8 mouse cellular contexts compared by ENCODE assay signal in genomic region chr1:62704889-62705516, GRCm38 (mm10). TPM values are rescaled to one million over a fixed set of nuclear protein-coding genes. Genes with fewer than 3 reads are reported as not detected.
DNase-seq lines count a peak whose midpoint lies in the region; ATAC-seq and TF ChIP-seq lines count a peak whose summit lies in the region.

No protein-coding gene starts in this region.

- peak overlapping the region; percentile 59; the same call in 1 of the 2 replicates for H3K9ac ChIP-seq in kidney, embryonic 15.5 days
- peak overlapping the region; percentile 87 for H3K9ac ChIP-seq in embryonic facial prominence, embryonic 13.5 days
- peak overlapping the region; percentile 84 for H3K9ac ChIP-seq in limb, embryonic 11.5 days (ENCODE audit: low read length)

- ATAC-seq in kidney, embryonic 15.5 days (replicated peaks; ENCODE audit: low FRiP score): no peak
- no peak for ATAC-seq in embryonic facial prominence, embryonic 13.5 days (ENCODE audit: insufficient number of reproducible peaks, insufficient read depth, low FRiP score, low TSS enrichment, low read depth)
- no peak for ATAC-seq in limb, embryonic 11.5 days (ENCODE audit: insufficient number of reproducible peaks, low FRiP score, low TSS enrichment, low read depth)

- H3K4me2 ChIP-seq in kidney, embryonic 15.5 days: peak overlapping the region; percentile 97
- H3K4me2 ChIP-seq in embryonic facial prominence, embryonic 13.5 days: peak overlapping the region; percentile 92
- H3K4me2 ChIP-seq in limb, embryonic 11.5 days (ENCODE audit: low read depth, severe bottlenecking): peak overlapping the region; percentile 95
- peak overlapping the region; percentile 99 for H3K4me2 ChIP-seq in myocyte (ENCODE audit: low read depth)

- no peaks in the 10 kb centered on the region for H3K36me3 ChIP-seq in kidney, embryonic 15.5 days
- peaks cover under 1% of the 10 kb centered on the region; the same call in 1 of the 2 replicates for H3K36me3 ChIP-seq in embryonic facial prominence, embryonic 13.5 days
- no peaks in the 10 kb centered on the region for H3K36me3 ChIP-seq in limb, embryonic 11.5 days (ENCODE audit: control insufficient read depth, insufficient read depth, low read length)
- H3K36me3 ChIP-seq in myocyte (ENCODE audit: control insufficient read depth, insufficient read depth): no peaks in the 10 kb centered on the region

- peaks cover 71% of the 10 kb centered on the region for H3K4me1 ChIP-seq in kidney, embryonic 15.5 days
- H3K4me1 ChIP-seq in embryonic facial prominence, embryonic 13.5 days: peaks cover 59% of the 10 kb centered on the region
- H3K4me1 ChIP-seq in limb, embryonic 11.5 days (ENCODE audit: control insufficient read depth, insufficient read depth, low read length): peaks cover 29% of the 10 kb centered on the region

- no peak for DNase-seq in kidney, postnatal 25 days
- DNase-seq in limb, embryonic 11.5 days (ENCODE audit: low spot score): peak; percentile 53
- no peak for DNase-seq in adrenal gland, postnatal 4 days (ENCODE audit: low spot score in 2 of 2)
- DNase-seq in layer of hippocampus, adult 9-11 months: no peak
- no peak for DNase-seq in thymus, postnatal 36 days

- H3K79me2 ChIP-seq in myocyte (ENCODE audit: control insufficient read depth, insufficient read depth): peaks cover 53% of the 10 kb centered on the region

- no peak overlapping the region for H3ac ChIP-seq in myocyte (ENCODE audit: control insufficient read depth, insufficient read length)

- peak overlapping the region; percentile 61 for H3K4me3 ChIP-seq in kidney, embryonic 15.5 days (replicated peaks)
- H3K4me3 ChIP-seq in embryonic facial prominence, embryonic 13.5 days: peak overlapping the region; percentile 74
- H3K4me3 ChIP-seq in limb, embryonic 11.5 days (ENCODE audit: low read depth, low read length): peak overlapping the region; percentile 61
- H3K4me3 ChIP-seq in myocyte: peak overlapping the region; percentile 85

- peaks cover 82% of the 10 kb centered on the region for H3K27me3 ChIP-seq in kidney, embryonic 15.5 days
- H3K27me3 ChIP-seq in embryonic facial prominence, embryonic 13.5 days: peaks cover 28% of the 10 kb centered on the region
- H3K27me3 ChIP-seq in limb, embryonic 11.5 days (ENCODE audit: control insufficient read depth, insufficient read depth, low read length): no peaks in the 10 kb centered on the region
- no peaks in the 10 kb centered on the region for H3K27me3 ChIP-seq in myocyte (ENCODE audit: control insufficient read depth, insufficient read depth, insufficient read length)

- no peaks in the 10 kb centered on the region for H3K9me3 ChIP-seq in kidney, embryonic 15.5 days (replicated peaks)
- no peaks in the 10 kb centered on the region for H3K9me3 ChIP-seq in embryonic facial prominence, embryonic 13.5 days
- H3K9me3 ChIP-seq in limb, embryonic 11.5 days (ENCODE audit: control insufficient read depth, low read length): no peaks in the 10 kb centered on the region

- TF ChIP-seq POLR2A in myocyte (IDR thresholded peaks at IDR 0.05; ENCODE audit: insufficient read length, low read depth): no peak

- WGBS in kidney, embryonic 15.5 days: 4% methylated on average over 16 of the region's 16 CpGs
- 3% methylated on average over 16 of the region's 16 CpGs for WGBS in embryonic facial prominence, embryonic 13.5 days
- WGBS in limb, embryonic 11.5 days: 1% methylated on average over 16 of the region's 16 CpGs

- no peak overlapping the region for H3K27ac ChIP-seq in kidney, embryonic 15.5 days
- peak overlapping the region; percentile 83 for H3K27ac ChIP-seq in embryonic facial prominence, embryonic 13.5 days
- H3K27ac ChIP-seq in limb, embryonic 11.5 days (replicated peaks; ENCODE audit: low read depth, low read length): no peak overlapping the region; the same call in none of the 2 replicates

TF ChIP-seq in myocyte, 11 proteins besides CTCF, POLR2A, EP300 and RAD21:
- TF ChIP-seq MYOD1 (IDR thresholded peaks at IDR 0.05; ENCODE audit: control insufficient read depth in 1 of 3, insufficient read length in 2 of 3, low read depth in 2 of 3) (no peak), TCF12 (IDR thresholded peaks at IDR 0.05; ENCODE audit: insufficient read depth, poor library complexity, severe bottlenecking) (no peak), SRF (IDR thresholded peaks at IDR 0.05; ENCODE audit: control insufficient read depth, insufficient read length, low read depth) (no peak), POLR2AphosphoS2 (IDR thresholded peaks at IDR 0.05; ENCODE audit: insufficient read length, low read depth) (no peak), E2F4 (IDR thresholded peaks at IDR 0.05; ENCODE audit: insufficient read depth) (no peak), CEBPB (IDR thresholded peaks at IDR 0.05; ENCODE audit: insufficient read depth, poor library complexity, severe bottlenecking) (no peak), USF1 (IDR thresholded peaks at IDR 0.05; ENCODE audit: low read depth) (no peak), MAX (IDR thresholded peaks at IDR 0.05; ENCODE audit: low read depth) (no peak), TCF3 (IDR thresholded peaks at IDR 0.05; ENCODE audit: insufficient read length, low read depth) (no peak), REST (IDR thresholded peaks at IDR 0.05; ENCODE audit: insufficient read depth, insufficient read length) (no peak), MYOG (IDR thresholded peaks at IDR 0.05; ENCODE audit: control insufficient read depth in 1 of 3, insufficient read depth in 1 of 3, insufficient read length in 2 of 3, low read depth in 2 of 3) (no peak)

RNA-seq across cellular contexts. Expression of gene Nrp2, which starts 1.9 kb away (rescaled TPM):
- 11.7 and 12.2 TPM in 2 replicates for polyA plus RNA-seq in kidney, embryonic 15.5 days (2015; fragmentation: Nextera tagmentation; extraction: Ambion mirVana)
- polyA plus RNA-seq in embryonic facial prominence, embryonic 13.5 days (2015; fragmentation: Nextera tagmentation; extraction: Ambion mirVana): 48.3 and 51.3 TPM in 2 replicates
- 58.9 and 65.0 TPM in 2 replicates for polyA plus RNA-seq in limb, embryonic 11.5 days (2014; fragmentation: Nextera tagmentation; extraction: Ambion mirVana)
- 18.3 TPM for polyA plus RNA-seq in myocyte (2012; fragmentation: generic; extraction: Trizol)
- 10 to 100 TPM; 42.5 to 51.6 TPM for total RNA-seq in adrenal gland, postnatal 4 days (2021)
